Mouse (Mus musculus) cortical plate, adult 2 months (tissue): ENCODE measurements around the gene Mcur1.

ENCODE experiments used
- CTCF ChIP-seq: fragments of 200-500 bp; IDR thresholded peaks from 2 replicates; pipeline ENCODE4 v1.5.1; 2011; ENCODE audit warnings: mild to moderate bottlenecking, control low read depth, low read length; ENCODE audit not compliant: insufficient read depth; ENCODE audit errors: extremely low read depth
- POLR2A ChIP-seq: fragments of 200-500 bp; IDR thresholded peaks from 2 replicates; pipeline ENCODE4 v1.6.1; 2011; ENCODE audit warnings: mild to moderate bottlenecking, low read length, control low read depth; ENCODE audit not compliant: insufficient read depth; ENCODE audit errors: extremely low read depth

DNA sequence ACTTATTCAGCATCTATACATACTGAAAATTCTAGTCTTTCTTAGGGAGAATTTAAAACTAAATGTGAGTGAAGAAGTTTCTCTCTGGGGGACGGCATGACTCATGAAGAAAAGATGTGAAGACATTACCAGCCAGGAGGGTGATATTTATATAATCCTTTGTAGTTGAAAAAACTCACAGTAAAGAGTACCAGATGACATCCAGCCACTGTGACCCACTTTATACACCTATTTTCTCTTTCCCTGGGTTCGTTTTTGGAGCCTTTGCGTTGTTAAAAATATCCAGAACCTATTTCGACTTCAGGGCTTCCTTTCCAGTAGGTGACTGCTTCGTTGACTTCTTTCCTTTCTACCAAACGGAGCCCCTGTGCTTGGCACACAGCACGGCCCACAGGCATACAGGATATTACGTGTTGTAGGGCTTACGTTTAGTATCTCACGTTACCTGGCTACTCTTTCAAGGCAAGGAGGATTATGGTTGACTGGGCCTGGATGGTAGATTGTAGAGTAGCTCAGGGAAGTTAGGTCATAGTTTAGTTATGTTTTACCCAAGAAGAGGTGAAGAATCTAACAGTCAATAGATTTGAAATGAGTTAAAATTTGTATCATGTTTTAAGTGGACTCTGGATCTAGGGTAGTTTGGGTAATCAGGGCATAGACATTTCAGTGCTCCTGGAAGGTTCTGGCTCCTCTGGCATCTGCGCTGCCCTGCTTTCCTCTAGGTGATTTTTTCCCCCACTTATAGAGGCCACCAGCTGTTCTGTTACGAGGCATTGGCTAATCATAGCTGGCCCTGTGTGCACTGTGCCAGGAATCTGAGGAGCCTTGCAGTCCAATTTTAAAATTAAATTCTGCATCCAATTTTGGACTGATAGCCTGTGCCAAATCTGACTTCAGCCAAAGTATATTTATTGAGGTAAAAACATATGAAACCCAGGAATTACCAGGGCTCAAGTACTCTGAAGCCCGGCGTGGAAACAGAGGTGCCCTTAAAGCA, 28.2 kb upstream of the Mcur1 start:
- TF ChIP-seq CTCF (no peak), POLR2A (no peak)
